Mouse (Mus musculus): ENCODE measurements around the gene Fam131b. TPM values are rescaled to one million over a fixed set of nuclear protein-coding genes. Genes with fewer than 3 reads are reported as not detected.
A peak's percentile ranks its signal among the peaks of the same experiment; 100 is the strongest.

Fam131b gene
- polyA plus RNA-seq, 1 experiment from 2014 or later, result 4.0 TPM

DNA sequence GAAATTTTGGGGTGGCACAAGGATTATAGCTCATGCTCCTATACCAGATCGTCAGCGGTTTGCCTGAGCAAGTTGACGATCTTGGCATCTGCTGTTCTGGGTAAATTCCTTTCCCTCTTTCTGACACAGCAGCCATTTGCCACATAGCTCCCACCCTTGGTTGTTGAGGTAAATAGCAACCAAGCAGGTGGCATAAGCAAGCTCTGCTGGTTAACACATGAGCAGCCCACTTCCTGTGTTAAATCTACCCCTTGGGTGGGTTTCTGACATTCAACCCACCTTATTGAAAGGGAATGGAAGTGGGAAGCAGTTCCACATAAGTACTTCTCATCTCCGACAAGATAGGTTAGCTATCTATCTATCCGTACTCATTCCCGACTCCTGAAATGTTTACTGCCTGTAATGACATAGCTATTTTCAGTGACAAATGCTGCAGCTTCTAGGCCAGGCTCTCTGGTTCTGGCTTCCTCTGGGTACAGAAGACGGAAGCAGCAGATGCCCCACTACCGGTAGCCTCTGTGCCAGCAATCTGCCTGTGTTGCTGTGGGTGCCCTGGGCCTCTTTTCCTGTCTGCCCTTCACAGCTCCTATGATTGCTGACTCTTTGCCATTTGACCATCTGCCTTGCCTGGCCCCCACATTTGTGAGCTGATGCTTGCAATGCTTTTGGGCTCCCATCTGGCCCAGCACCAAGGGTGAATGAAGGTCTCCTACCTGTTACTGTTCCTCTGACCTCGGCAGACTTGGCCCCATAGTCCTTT, 19.1 kb upstream of the Fam131b start:
- Histone ChIP-seq H3K36me3 (ENCODE audit: poor library complexity, severe bottlenecking) (no peaks in the 10 kb centered on the region), H3K27me3 (no peaks in the 10 kb centered on the region), H3K4me3 (no peak overlapping the region), H3K4me2 (no peak overlapping the region), H3K27ac (no peak overlapping the region), H3K9me3 (replicated peaks) (no peaks in the 10 kb centered on the region), H3K9ac (no peak overlapping the region), H3K4me1 (no peaks in the 10 kb centered on the region)
- 82% methylated on average over 9 of the region's 9 CpGs for WGBS
- no peak for ATAC-seq

DNA sequence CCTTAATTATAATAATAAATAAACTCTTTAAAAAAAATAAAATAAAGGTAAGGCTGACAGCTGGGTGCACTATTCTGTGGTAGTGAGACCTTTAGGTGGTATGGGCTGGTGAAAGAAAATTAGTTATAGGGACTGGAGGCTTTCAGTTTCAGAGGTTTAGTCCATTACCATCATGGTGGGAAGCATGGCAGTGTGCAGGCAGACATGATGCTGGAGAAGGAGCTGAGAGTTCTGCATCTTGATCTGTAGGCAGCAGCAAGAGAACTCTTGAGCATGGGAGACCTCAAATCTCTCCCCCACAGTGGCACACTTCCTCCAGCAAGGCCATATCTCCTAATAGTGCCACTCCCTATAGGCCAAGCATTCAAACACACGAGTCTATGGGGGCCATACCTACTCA, 17.7 kb upstream of the Fam131b start:
- Histone ChIP-seq H3K4me3 (no peak overlapping the region), H3K27ac (no peak overlapping the region), H3K27me3 (no peaks in the 10 kb centered on the region), H3K9me3 (replicated peaks) (no peaks in the 10 kb centered on the region), H3K4me1 (no peaks in the 10 kb centered on the region), H3K36me3 (ENCODE audit: poor library complexity, severe bottlenecking) (no peaks in the 10 kb centered on the region), H3K4me2 (no peak overlapping the region), H3K9ac (no peak overlapping the region)
- WGBS, result 71% methylated on average over 1 of the region's 1 CpGs
- no peak for ATAC-seq

DNA sequence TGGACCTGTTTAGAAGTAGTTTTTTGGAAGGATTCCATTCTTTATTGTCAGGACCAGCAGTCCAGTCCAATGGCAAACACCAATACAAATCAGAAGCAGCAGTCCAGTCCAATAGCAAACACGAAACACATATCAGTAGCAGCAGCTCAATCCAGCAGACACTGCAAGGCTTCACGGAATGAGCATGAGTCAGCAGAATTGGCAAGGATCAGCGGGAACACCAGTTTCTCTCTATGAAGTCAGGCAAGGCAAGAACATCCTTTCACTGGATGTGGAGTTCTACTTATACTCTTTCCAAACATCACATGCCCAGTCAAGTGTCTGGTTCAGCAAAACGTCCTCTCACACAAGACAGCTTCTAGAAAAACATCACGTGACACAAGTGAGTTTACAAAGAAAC, 15.5 kb upstream of the Fam131b start:
- Histone ChIP-seq H3K27me3 (no peaks in the 10 kb centered on the region), H3K36me3 (ENCODE audit: poor library complexity, severe bottlenecking) (no peaks in the 10 kb centered on the region), H3K4me1 (no peaks in the 10 kb centered on the region), H3K9ac (no peak overlapping the region), H3K4me3 (no peak overlapping the region), H3K27ac (no peak overlapping the region), H3K4me2 (no peak overlapping the region), H3K9me3 (replicated peaks) (no peaks in the 10 kb centered on the region)
- ATAC-seq, result no peak
- WGBS, result 82% methylated on average over 5 of the region's 5 CpGs

DNA sequence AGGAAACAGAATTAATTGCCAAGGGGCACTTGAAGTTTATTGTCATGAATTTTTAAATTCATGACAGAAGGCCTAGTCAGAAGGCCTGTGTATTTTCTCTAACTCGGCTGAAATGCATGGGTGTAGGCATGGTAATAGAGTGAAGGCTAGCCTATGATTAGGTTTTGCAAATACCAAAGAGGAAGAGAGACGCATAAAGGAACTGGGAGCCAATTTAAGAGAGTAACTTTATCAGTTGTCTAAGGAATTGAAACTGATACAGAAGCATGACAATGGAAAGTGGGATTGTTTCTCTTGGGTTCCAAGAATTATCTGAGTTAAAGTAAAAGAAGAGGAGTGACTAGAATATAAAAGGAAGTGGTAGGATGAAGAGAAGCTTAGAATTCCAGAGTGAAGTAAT, 14.7 kb upstream of the Fam131b start:
- no peaks in the 10 kb centered on the region for H3K36me3 ChIP-seq (ENCODE audit: poor library complexity, severe bottlenecking)
- H3K4me1 ChIP-seq, result no peaks in the 10 kb centered on the region
- no peak overlapping the region for H3K9ac ChIP-seq

DNA sequence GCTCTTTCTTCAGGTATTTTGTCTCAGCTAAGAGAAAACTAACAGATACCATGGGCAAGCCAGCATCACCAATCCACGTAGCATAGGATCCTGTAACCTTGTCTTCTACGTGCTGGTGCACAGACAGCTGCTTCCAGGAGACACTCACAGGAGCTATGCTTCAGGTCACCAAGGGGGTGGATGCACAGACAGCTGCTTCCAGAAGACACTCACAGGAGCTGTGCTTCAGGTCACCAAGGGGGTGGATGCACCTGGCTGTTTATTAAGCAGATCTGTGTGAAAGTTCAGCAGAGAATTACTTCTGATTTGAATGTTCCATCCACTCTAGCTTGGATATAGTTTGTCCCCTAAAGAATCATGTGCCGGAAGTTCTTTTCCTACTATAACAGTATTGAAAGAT, 6.5 kb upstream of the Fam131b start:
- Histone ChIP-seq H3K4me1 (no peaks in the 10 kb centered on the region), H3K36me3 (ENCODE audit: poor library complexity, severe bottlenecking) (no peaks in the 10 kb centered on the region), H3K27me3 (no peaks in the 10 kb centered on the region), H3K4me2 (no peak overlapping the region), H3K27ac (no peak overlapping the region), H3K9me3 (replicated peaks) (no peaks in the 10 kb centered on the region), H3K9ac (no peak overlapping the region), H3K4me3 (no peak overlapping the region)
- no peak for ATAC-seq
- WGBS, result 94% methylated on average over 3 of the region's 3 CpGs

More for the DNA sequence above, 14.7 kb upstream of the Fam131b start:
- Histone ChIP-seq H3K9me3 (replicated peaks) (no peaks in the 10 kb centered on the region), H3K27ac (no peak overlapping the region), H3K27me3 (no peaks in the 10 kb centered on the region), H3K4me3 (no peak overlapping the region), H3K4me2 (no peak overlapping the region)
- 85% methylated on average over 2 of the region's 2 CpGs for WGBS
- no peak for ATAC-seq

DNA sequence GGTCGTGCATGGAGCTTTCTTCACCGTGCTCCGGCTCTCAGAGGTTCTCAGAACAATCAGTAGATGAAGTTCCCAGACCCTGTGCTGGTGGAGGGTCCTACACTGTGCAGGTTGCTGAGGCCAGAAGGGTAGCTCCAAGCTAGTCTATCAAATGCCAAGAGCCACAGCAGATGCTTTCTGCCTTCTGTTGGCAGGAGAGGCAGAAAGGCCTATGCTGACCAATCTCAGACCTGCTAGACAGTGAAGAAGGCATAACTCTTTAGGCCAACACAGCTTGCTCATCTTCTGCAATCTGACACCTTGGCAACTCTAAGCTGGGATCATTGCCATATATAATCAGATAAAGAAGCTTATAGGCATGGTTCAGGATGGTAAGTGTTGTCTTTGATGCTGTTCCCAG, 5.8 kb upstream of the Fam131b start:
- 80% methylated on average over 3 of the region's 3 CpGs for WGBS
- no peaks in the 10 kb centered on the region for H3K27me3 ChIP-seq
- H3K36me3 ChIP-seq (ENCODE audit: poor library complexity, severe bottlenecking), result no peaks in the 10 kb centered on the region
- no peak for ATAC-seq
- no peak overlapping the region for H3K4me2 ChIP-seq
- H3K27ac ChIP-seq, result no peak overlapping the region
- no peaks in the 10 kb centered on the region for H3K9me3 ChIP-seq (replicated peaks)
- H3K9ac ChIP-seq, result no peak overlapping the region
- no peak overlapping the region for H3K4me3 ChIP-seq
- no peaks in the 10 kb centered on the region for H3K4me1 ChIP-seq

DNA sequence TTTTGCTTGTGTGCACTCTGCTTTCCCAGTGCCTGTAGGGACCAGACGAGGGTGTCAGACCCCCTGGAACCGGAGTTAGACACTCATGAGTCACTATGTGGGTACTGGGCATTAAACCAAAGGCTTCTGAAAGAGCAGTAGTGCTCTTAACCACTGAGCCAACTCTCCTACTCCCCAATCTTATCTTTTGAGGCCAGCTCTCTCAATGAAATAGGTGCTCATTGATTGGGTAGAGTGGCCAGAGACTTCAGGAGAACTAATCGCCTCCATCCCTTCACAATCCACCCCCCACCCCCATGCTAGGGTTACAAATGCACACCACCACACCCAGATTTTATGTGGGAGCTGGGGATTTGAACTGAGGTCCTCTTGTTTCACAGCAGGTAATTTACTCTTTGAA, 4.3 kb upstream of the Fam131b start:
- Histone ChIP-seq H3K4me1 (no peaks in the 10 kb centered on the region), H3K9ac (no peak overlapping the region), H3K4me2 (no peak overlapping the region), H3K9me3 (replicated peaks) (no peaks in the 10 kb centered on the region), H3K27ac (no peak overlapping the region), H3K27me3 (no peaks in the 10 kb centered on the region), H3K4me3 (no peak overlapping the region), H3K36me3 (ENCODE audit: poor library complexity, severe bottlenecking) (no peaks in the 10 kb centered on the region)
- WGBS, result 83% methylated on average over 3 of the region's 3 CpGs
- ATAC-seq, result no peak

DNA sequence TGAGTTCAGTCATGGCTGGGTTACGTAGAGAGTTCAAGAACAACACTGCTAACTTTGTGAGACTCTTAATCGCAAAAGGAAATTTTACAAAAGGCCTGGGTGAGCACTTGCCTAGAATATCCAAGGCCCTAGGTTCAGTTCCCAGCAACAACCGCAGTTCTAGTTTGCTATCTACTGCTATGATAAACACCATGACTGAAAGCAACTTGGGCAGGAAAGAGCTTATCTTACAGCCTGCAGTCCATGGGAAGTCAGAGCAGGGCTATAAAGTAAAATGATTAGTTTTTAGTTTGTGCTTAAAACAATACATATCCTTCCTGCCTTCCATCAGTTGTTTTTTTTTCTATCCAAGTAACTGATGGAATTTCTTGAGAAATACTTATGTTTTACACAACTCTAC, 2.1 kb upstream of the Fam131b start:
- ATAC-seq, result no peak
- Histone ChIP-seq H3K4me1 (peaks cover 12% of the 10 kb centered on the region; the same call in 1 of the 2 replicates), H3K4me3 (no peak overlapping the region), H3K36me3 (ENCODE audit: poor library complexity, severe bottlenecking) (no peaks in the 10 kb centered on the region; the same call in 1 of the 2 replicates), H3K4me2 (no peak overlapping the region), H3K9ac (no peak overlapping the region), H3K9me3 (replicated peaks) (no peaks in the 10 kb centered on the region), H3K27ac (no peak overlapping the region), H3K27me3 (no peaks in the 10 kb centered on the region)
- WGBS, result 96% methylated on average over 3 of the region's 3 CpGs

DNA sequence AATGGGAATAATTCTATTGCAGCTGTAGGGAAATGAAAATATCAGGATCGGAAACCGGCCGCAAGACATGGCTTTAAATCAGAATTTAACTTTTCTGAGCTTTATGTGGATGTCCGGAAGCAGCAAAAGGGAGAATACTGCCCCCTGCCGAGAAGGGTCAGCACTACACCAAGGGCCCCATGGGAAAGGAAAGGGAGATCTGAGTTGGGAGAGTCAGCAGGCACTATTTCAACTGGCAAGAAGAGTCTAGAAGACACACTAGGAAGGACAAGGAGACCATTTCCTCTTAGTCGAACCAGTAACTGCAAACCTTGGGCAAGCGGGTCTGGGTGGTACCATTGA, 796 bp upstream of the Fam131b start:
- Histone ChIP-seq H3K36me3 (ENCODE audit: poor library complexity, severe bottlenecking) (peaks cover 6% of the 10 kb centered on the region; the same call in 1 of the 2 replicates), H3K9ac (peak overlapping the region; percentile 85), H3K27ac (peak overlapping the region; percentile 87), H3K4me3 (peak overlapping the region; percentile 73), H3K4me1 (peaks cover 12% of the 10 kb centered on the region; the same call in 1 of the 2 replicates), H3K9me3 (replicated peaks) (no peaks in the 10 kb centered on the region), H3K27me3 (no peaks in the 10 kb centered on the region), H3K4me2 (peak overlapping the region; percentile 89)
- 0 out of 2 replicates have a peak, but pooled peaks have one; percentile 4 for ATAC-seq
- WGBS, result 2% methylated on average over 7 of the region's 7 CpGs

DNA sequence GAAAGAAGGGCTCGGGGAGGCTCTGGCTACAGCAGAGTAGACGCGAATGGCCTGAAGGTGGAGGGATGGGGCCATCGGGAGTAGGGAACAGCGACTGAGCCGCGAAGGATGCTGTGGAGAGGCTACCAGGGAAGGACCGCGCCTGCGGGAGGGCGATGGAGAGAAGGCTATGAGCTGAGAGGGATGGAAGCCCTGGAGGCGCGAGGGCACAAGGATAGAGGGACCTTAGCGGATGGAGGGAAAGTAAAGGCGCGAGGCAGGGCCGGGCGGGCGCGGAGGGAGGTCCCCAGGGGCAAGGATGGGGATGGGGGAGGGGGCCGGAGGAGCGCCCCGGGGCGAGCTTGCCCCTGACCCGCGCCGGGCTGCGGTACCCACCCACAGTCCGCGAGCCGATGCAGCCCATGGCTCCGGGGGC, 369 bp downstream of the Fam131b start:
- peak overlapping the region; percentile 89 for H3K4me2 ChIP-seq

DNA sequence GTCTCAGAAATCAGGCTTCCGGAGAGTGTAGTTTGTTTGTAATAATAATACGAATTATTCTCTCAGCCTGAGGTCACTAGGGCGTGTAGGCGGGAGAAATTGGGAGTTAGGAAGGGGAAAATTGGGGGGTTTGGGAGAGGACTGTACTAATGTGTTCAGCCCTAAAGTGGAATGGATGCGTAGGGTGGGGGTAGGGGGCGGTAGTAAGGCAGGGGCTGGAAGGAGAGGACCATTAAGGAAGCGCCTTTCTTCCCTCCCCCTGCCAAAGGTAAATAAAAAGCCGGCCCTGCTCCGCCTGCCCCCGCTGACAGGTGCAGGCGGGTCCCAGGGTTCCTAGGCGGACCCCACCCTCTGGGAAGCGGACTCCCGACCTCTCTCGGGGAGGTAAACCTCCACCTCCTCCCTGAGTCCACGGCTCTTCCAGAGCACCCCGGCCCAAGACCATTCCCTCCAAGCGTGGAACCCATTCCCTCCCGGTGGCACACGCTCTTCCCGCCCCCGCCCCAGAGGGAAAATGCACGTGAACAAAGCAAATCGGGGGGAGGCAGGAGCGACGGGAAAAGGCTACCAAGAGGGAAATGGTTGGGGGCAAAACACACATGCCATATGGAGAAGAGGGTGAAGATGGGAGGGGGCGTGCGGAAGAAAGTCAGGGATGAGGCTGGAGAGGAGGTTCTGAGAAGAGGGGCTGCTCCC, 924 bp downstream of the Fam131b start:
- Histone ChIP-seq H3K4me3 (peak overlapping the region; percentile 73), H3K36me3 (ENCODE audit: poor library complexity, severe bottlenecking) (peaks cover 12% of the 10 kb centered on the region), H3K27ac (peak overlapping the region; percentile 87), H3K4me2 (peak overlapping the region; percentile 89), H3K27me3 (no peaks in the 10 kb centered on the region), H3K9ac (peak overlapping the region; percentile 85), H3K9me3 (replicated peaks) (no peaks in the 10 kb centered on the region), H3K4me1 (peaks cover 12% of the 10 kb centered on the region; the same call in 1 of the 2 replicates)
- WGBS, result under 1% methylated on average over 28 of the region's 28 CpGs
- ATAC-seq, result peak; percentile 36

More for the DNA sequence above, 369 bp downstream of the Fam131b start:
- no peaks in the 10 kb centered on the region for H3K9me3 ChIP-seq (replicated peaks)
- peak; percentile 71 for ATAC-seq
- 0% methylated on average over 14 of the region's 32 CpGs for WGBS
- peak overlapping the region; percentile 73 for H3K4me3 ChIP-seq
- H3K9ac ChIP-seq, result peak overlapping the region; percentile 85
- H3K27me3 ChIP-seq, result no peaks in the 10 kb centered on the region
- H3K27ac ChIP-seq, result peak overlapping the region; percentile 87
- peaks cover 6% of the 10 kb centered on the region; the same call in 1 of the 2 replicates for H3K36me3 ChIP-seq (ENCODE audit: poor library complexity, severe bottlenecking)
- H3K4me1 ChIP-seq, result peaks cover 12% of the 10 kb centered on the region; the same call in 1 of the 2 replicates

DNA sequence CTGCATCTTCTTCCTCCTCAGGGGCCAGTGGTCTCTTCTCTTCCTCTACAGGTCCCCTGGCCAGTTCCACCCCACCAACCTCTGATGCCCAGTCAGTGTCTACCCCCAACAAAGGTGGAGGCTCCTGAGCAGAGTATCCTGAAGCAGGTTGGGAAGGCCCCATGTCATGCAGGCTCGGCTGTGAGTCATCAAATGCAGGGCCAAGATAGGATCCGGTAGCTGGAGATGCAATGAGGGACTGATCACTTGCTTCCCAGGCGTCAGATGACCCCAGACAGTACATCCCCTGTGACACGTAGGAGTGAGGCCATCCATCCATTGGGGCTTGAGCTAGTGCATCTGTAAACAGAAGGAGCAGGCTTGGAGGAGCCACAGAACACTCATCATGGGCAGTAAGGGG, 6.2 kb downstream of the Fam131b start:
- H3K4me1 ChIP-seq, result peaks cover 13% of the 10 kb centered on the region; the same call in 1 of the 2 replicates
- no peak overlapping the region for H3K4me2 ChIP-seq
- no peaks in the 10 kb centered on the region for H3K9me3 ChIP-seq (replicated peaks)
- no peak overlapping the region for H3K27ac ChIP-seq
- ATAC-seq, result no peak
- H3K27me3 ChIP-seq, result no peaks in the 10 kb centered on the region
- no peak overlapping the region for H3K4me3 ChIP-seq
- peaks cover 57% of the 10 kb centered on the region for H3K36me3 ChIP-seq (ENCODE audit: poor library complexity, severe bottlenecking)
- WGBS, result 93% methylated on average over 4 of the region's 4 CpGs
- H3K9ac ChIP-seq, result no peak overlapping the region

Data from forebrain, embryonic 13.5 days (tissue).